Mouse (Mus musculus) CD8-positive naive resting alpha-beta T cell, adult 57 days (primary cell): ENCODE results near the gene Vmn1r148. TPM values are rescaled to one million over a fixed set of nuclear protein-coding genes. Genes with fewer than 3 reads are reported as not detected.

Experiments
- total RNA-seq: library from RNA; stranded (reverse); gene quantifications from one replicate; pipeline ENCODE4 v1.2.4, GENCODE M21; 2023

Gene Vmn1r148
- not detected for total RNA-seq

GRCm38 (mm10) chr7:22413283-22413682 lies at the start of gene Vmn1r148:
Vmn1r148 (plus strand) TSS chr7:22413583.

GRCm38 (mm10) chr7:22370939-22371338 lies 42.4 kb upstream of the Vmn1r148 start, which contains the start of gene Gm8660:
Gm8660 (minus strand) TSS chr7:22371039.

GRCm38 (mm10) chr7:22438129-22438528 lies 24.7 kb downstream of the Vmn1r148 start, which contains the start of gene Vmn1r149:
Vmn1r149 (minus strand) TSS chr7:22438229.

GRCm38 (mm10) chr7:22463975-22464374 lies 50.6 kb downstream of the Vmn1r148 start, which contains the start of gene Gm10665:
Gm10665 (minus strand) TSS chr7:22464075.

Other genes starting within 250 kb of the Vmn1r148 start
- gene Vmn1r142, start 249.5 kb upstream of the Vmn1r148 start, total RNA-seq = not detected
- not detected for gene Vmn1r143, start 224.2 kb upstream of the Vmn1r148 start, total RNA-seq
- not detected for gene Gm8653, start 212.3 kb upstream of the Vmn1r148 start, total RNA-seq
- not detected for gene Gm8453, start 184.1 kb upstream of the Vmn1r148 start, total RNA-seq
- not detected for gene Gm4187, start 83.9 kb upstream of the Vmn1r148 start, total RNA-seq
- not detected for gene Gm8660, start 42.5 kb upstream of the Vmn1r148 start, total RNA-seq
- gene Vmn1r149, start 24.6 kb downstream of the Vmn1r148 start, total RNA-seq = not detected
- not detected for gene Gm10665, start 50.5 kb downstream of the Vmn1r148 start, total RNA-seq
- gene Vmn1r151, start 86.1 kb downstream of the Vmn1r148 start, total RNA-seq = not detected
- gene Vmn1r152, start 109.4 kb downstream of the Vmn1r148 start, total RNA-seq = not detected
- gene Gm8677, start 121.3 kb downstream of the Vmn1r148 start, total RNA-seq = not detected
- gene Gm4201, start 151.8 kb downstream of the Vmn1r148 start, total RNA-seq = not detected
- gene Gm4565, start 174.5 kb downstream of the Vmn1r148 start, total RNA-seq = not detected
- gene Vmn1r155, start 244.4 kb downstream of the Vmn1r148 start, total RNA-seq = not detected